Mouse (Mus musculus): ENCODE measurements around the gene Efemp2.
A peak's percentile ranks its signal among the peaks of the same experiment; 100 is the strongest.

The Efemp2 gene

DNA sequence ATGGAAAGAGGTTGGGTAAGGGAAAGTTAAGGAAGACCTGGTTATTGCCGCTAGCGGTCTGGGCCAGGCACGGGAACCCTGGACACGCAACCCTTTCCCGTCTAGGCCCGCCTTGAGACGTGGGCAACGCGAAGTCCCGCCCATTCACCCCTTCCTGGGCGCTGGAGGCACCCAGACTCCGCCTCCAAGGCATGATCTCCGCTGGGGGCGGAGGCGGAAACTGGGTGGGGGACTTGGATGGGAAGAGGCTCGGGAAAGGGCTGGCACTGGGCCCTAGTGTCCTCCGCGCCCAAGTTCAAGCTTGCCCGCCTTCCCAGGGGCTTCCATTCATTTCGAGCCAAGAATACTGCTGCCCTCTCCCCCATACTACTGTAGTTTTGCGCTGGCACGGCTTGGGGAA is at the start of gene Efemp2:
Gene Efemp2, plus strand, starts transcription at position 235 of the 400 bp plus-strand sequence.
- peak; percentile 89 for DNase-seq (ENCODE audit: low spot score)

GRCm38 (mm10) chr19:5424092-5424781 is 49.5 kb upstream of the Efemp2 start:
- DNase-seq (ENCODE audit: low spot score): peak; percentile 79

- DNase-seq (ENCODE audit: low spot score): peak; percentile 95
Measured at GRCm38 (mm10) chr19:5424782-5425741, 48.7 kb upstream of the Efemp2 start, which contains the start of the genes Drap1 and AI837181. Gene Drap1, minus strand, starts transcription at chr19:5424979. Gene AI837181, plus strand, starts transcription at chr19:5425144.

GRCm38 (mm10) chr19:5425906-5426565 is 47.7 kb upstream of the Efemp2 start:
- DNase-seq (ENCODE audit: low spot score): no peak

- DNase-seq (ENCODE audit: low spot score): no peak
Measured at GRCm38 (mm10) chr19:5426640-5427290, 47.0 kb upstream of the Efemp2 start.

- no peak for DNase-seq (ENCODE audit: low spot score)
Measured at GRCm38 (mm10) chr19:5428083-5428482, 45.7 kb upstream of the Efemp2 start.

DNA sequence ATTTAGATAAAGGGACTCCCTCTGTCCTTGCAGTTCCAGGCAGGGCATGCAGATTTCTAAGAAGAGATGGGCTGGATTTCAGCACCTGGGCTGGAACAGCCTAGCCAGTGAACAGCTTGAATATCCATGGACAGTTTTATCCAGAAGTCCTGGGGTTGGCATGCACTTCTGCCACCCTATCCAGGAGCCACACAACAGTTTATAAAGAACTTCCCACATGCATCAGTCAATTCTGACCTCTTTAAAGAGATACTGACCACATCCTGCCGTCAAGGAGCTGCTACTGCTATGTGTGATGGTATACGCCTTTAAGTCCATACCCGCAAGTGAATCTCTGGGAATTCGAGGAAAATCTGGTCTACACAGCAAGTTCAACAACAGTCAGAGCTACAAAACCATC is 44.5 kb upstream of the Efemp2 start:
- DNase-seq (ENCODE audit: low spot score): no peak

DNA sequence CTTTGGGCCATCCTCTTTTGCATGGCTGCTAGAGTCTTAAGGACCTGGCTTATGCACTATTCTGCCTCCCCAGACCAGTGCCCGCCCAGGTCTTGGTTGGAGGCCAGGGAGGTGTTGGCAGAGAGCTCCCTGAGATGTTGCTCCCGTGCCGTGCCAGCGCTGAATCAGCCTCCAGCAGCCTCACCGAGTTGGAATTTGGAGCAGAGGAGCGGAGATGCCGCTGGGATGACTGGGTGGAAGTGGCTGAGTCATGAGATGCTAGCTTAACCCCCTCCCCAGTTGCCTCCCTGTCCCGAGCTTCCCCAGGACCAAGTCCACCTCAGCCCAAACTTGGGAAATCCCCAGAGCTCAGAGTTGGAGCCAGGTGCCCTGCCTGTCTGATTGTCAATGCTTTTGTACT is 43.9 kb upstream of the Efemp2 start:
- DNase-seq (ENCODE audit: low spot score): peak; percentile 78

DNA sequence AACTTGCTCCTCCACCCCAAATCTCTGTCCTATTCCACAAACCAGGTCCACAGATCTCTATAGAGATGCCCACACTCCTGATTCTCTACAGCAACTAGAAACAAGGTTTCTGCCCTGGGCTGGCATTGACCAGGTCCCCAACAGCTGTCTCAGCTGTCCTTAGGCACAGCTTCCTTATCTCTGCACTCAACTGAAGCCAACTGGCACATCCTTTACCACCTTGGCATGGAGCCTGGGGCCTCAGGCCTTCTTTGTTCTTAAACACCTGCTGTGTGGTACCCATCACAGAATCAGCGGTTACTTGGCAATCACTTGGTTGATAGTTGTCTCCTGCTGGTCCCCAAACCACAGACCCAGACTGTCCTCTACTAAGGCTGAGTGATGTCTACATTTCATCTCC is 43.3 kb upstream of the Efemp2 start:
- DNase-seq (ENCODE audit: low spot score): no peak

GRCm38 (mm10) chr19:5431911-5432464 is 41.8 kb upstream of the Efemp2 start:
- no peak for DNase-seq (ENCODE audit: low spot score)

GRCm38 (mm10) chr19:5432992-5433852 is 40.5 kb upstream of the Efemp2 start:
- peak; percentile 58 for DNase-seq (ENCODE audit: low spot score)

DNA sequence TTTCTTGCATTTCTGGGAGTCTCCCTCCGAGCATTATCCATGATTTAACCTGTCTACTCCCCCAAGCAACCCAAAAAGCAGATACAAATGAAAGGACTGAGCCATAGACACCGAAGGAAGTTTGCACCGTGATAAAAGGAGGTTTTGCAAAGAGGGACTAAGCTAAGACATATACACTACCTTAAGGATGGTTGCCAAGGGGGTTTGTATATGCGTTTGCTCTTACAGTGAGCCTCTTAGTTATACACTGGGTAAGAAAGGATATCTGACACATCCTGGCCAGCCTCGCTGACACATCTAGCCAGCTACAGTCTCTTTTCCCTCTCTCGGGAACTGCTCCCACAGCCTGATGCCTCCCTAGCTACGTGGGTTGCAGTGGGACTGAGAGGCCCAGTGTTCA is 39.8 kb upstream of the Efemp2 start:
- DNase-seq (ENCODE audit: low spot score): no peak

GRCm38 (mm10) chr19:5444371-5444908 is 29.3 kb upstream of the Efemp2 start:
- DNase-seq (ENCODE audit: low spot score): no peak

DNA sequence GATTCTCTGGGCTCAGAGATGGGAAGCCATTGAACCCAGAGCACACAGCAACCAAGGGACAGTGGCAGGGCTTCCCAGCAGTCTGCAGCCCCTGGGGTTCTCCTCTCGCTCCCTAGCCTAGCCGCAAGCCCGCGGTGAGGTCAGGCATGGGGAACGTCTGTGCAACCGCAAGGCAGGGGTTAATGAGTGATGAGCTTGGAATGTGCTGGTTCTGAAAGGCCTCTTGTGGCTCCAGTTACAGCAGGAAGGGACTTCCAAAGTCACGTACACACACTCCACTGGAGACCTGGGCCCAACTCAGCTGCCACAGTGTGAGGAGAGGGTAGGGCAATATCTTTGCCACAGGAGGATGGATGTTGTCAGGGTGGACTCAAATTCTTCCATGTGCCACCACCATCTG is 28.8 kb upstream of the Efemp2 start:
- DNase-seq (ENCODE audit: low spot score): no peak

DNA sequence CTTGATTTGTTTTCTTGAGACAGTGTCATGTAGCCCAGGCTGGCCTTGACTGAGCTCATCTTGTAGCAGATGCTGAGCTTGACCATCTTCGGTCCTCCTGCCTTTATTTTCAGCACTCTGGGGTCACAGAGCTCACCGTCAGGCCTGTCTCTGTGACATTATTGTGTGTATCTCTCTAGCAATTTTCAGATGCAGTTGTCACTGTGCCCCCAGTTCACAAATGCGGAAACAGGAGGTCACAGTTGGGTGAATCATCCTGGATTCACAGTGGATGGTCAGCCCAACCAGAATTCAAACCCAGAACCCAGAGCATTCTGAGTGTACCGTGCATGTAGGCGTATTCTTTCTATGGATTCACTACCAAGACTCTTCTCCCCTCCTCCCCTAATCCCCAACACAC is 28.0 kb upstream of the Efemp2 start:
- no peak for DNase-seq (ENCODE audit: low spot score)

DNA sequence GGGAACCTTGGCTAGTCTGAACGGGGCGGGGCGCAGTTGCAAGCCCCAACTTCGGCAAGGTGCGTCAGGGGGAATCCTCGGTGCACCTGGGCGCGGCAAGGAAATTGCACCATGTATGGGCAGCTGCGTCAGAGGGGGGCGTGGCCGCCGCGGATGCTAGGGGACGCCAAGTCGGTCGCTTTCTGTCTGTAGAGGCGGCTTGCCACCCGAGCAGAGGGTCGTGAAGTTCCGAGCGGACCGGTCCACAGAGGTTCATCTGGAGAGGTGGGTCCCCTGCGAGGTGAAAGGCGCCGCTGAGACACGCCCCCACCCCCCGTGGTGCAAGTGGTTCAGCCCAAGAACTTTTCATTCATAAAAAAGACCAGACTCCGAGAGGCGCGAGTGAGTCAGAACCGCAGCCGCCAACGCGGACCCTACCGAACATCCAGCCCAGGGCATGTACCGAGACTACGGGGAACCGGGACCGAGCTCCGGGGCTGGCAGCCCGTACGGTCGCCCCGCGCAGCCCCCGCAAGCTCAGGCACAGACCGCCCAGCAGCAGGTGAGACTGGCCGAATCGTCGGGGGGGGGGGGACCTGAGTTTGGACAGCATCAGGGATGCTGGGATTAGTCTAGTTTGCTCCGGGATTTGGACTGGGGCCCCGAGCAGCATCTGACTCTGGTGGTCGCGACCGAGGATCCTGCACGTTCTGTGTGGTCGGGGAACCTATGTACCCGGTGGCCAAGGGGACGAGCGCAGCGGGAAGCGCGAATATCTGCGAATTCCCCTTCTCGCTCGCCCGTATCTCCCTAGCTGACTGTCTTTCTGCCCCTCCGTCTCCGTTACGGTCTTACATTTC is 26.0 kb upstream of the Efemp2 start, which contains the start of gene Fosl1:
Gene Fosl1, plus strand, starts transcription at position 33 of the 839 bp plus-strand sequence.
- DNase-seq (ENCODE audit: low spot score): peak; percentile 80

- DNase-seq (ENCODE audit: low spot score): no peak
Measured at GRCm38 (mm10) chr19:5448354-5449150, 25.2 kb upstream of the Efemp2 start.

DNA sequence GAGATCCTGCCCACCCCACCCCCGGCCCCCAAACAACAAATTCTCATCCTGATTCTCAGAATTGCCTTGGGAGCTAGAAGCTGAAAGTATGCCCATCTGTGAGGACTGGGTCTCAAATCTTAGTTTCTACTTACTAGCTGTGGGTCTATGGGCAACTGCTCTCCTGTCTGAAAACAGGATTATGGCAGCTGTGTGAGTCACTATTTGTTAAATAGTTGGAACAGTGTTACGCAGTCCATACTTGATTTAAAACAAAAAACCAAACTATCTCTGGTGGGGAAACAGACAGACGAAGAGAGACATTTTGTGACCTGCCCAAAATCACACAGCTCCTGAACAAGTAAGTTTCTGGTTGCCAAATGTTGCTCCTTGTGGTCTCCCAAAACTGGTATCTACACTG is 24.1 kb upstream of the Efemp2 start:
- DNase-seq (ENCODE audit: low spot score): no peak

All from urinary bladder, postnatal 14 days (tissue).